Mouse (Mus musculus): ENCODE results near the gene Hoxa6. TPM values are rescaled to one million over a fixed set of nuclear protein-coding genes. Genes with fewer than 3 reads are reported as not detected.
A peak's percentile ranks its signal among the peaks of the same experiment; 100 is the strongest.

Gene Hoxa6
- total RNA-seq, 2 experiments from 2014 or later = not detected

DNA sequence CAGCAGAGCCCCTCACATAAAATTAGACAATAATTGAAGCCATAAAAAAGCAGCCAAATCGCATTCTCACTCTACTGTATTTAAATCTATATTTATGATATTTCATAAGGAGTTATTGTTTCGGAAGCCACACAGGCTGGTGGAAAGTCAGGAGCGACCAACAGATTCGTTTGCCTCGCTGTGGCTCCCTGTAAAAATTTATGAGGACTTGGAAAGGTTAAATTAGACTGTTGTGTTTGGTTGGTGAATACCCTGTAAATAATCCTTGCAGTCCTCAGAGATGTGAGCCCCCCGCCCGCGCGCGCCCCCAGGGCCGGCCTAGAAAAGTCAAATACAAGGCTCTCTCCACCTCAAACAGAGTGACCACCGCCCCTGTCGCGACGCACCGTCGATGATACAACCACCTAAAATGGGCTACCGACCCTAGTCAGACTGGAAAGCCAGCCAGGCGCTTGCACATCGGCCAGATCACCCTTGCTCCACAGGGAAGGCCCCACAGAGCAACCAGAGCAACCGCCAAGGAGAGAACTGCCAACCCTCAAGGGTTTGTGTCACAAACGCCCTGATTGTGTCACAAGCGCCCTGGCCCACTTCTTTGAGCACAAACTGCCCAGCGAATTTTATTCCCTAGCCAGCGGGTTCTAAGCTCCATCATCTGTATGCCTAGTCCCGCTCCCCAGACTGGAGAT is 18.2 kb upstream of the Hoxa6 start:
- DNase-seq = no peak

DNA sequence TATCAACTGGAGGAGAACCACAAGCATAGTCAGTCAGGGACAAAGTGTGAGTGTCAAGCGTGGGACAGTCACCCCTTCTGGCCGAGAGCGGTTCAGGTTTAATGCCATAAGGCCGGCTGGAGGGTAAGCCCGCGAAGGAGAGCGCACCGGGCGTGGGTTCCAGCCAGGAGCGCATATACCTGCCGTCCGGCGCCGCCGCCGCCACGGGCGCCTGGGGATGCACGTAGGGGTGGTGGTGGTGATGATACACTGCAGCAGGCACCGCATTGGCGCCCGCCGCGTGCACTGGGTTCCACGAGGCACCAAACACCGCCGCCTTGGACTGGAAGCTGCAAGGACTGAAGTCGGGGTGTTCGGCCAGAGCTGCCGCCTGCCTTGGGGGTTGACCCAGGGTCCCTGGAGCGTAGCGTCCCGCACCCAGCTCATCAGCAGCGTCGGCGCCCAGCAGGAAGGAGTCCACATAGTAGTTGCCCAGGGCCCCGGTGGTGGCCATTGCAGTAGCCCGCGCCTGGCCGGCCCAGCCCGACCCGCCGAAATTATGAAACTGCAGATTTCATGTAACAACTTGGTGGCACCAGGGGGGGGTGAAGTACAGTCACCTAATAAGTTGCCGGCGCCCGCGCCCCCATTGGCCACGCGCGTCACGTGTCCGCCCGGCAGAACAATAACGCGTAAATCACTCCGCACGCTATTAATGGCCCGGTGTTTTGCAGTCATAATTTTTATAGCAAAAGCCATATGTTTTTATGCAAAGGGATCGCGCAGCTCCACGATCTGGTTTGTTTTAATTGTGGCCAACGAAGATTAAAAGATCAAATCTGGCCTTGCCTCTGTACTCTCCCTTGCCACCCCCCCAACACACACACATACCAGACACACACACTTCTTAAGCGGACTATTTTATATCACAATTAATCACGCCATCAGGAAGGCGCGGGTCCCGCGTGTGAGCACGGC is 17.4 kb upstream of the Hoxa6 start:
- DNase-seq = no peak

DNA sequence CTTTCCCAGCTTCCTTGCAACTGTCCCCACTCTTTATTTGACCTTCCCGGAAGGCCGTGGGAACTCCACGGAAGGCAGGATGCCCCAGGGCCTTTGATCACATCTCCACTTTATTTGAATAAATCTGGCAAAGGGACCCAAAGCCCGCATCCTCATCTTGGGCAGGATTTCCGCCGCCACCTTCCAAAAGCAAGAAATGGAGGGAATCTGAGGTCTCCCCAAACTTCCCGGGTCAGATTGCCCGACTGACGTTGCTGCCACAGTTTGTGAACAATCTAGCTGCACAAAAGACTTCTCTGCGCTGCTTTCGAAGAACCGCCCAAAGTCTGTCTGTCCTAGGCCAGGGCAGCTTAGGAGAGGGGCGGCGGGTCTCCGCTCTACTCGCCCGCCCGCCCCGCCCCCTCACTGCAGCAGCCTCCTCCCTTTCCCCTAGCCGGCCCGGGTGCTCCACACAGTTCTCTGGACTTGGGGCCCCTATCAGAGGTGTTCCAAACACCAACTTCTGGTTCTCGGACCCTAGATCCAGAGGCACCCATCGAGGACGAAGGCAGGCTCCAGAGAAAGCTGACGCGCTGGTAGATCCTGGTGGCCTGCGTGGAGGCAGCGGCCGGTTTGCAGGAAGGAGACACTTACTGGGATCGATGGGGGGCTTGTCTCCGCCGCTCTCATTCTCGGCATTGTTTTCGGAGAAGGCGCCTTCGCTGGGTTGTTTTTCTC is 16.5 kb upstream of the Hoxa6 start:
- no peak for DNase-seq

DNA sequence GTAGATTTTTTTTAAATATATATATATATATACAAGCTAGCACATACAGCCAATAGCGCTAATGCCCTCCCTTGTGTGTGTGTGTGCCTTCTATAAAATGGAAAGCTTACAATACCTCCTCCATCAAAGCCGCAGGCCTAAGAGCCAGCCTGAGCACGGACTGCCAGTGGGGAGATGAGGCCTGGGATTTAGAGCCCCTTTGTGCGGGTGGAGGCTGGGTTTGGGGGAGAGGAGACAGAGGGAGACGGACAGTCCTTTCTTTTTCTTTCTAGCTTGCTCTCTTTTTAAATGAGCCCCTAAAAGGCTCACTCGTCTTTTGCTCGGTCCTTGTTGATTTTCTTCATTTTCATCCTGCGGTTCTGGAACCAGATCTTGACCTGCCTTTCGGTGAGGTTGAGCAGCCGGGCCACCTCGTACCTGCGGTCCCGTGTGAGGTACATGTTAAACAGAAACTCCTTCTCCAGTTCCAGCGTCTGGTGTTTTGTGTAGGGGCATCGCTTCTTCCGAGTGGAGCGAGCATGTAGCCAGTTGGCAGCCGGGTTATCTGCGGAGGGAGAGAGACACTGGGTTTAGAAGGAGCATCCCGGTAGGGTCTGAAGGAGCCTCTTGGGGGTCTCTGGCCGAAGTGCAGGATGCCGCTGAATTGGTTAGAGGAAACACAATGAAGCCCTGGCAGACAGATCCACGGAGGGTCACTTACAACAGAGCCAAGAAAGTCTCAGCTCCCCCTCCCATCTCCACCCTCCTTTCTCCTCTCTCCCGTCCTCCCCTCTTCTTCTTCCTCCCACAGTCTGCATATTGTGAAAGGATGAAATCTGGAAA is 15.6 kb upstream of the Hoxa6 start:
- no peak for DNase-seq

DNA sequence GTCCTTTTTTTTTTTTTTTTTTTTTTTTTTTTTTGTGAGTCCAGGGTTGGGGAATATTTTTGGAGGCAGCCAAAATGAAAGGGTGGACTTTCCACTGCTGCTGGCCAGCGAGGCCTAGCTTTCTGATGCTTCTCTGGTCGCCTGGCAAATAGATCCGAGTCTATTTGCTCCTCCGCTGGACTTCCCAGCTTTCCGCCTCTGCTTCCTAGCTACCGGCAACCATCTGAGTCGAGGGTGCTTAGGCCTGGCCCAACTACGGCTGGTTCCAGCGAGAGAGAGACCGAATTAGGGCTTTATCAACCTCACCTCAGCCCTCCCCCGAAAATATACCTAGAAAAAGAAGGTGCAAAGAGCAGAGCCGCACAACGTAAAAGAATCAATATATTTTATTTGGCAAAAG is 14.2 kb upstream of the Hoxa6 start:
- DNase-seq = no peak

DNA sequence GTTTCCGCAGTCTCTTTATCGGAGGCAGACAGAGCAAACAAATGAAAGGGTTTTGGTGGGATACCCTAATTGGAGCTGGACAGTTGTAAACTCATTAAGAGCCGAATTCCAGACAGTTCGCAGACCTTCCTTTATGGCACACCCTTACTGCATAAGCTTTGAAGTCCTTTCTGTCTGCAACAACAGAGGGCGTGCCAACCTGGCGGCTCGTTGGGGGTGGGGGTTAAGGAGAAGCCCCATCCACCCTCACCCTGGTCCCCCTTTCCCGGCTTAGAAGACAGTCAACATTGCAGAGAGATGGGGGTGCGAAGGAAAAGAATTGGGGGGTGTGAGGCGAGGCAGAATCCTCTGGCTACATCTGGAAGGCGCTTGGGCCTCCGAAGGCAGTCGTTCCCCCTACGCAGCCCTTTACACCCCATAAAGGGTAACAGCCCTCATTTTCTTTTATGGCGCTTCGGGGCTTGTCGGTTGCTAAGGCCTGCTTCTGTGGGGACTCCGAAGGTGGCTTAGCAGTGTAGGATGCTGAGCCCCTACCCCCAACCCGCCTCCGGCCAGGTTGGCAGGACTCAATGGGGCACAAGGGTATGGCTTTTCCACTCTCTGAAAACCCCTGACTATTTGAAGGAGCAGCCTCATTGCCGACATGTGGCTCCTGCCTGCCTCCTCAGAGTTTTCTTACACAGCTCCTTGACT is 13.6 kb upstream of the Hoxa6 start:
- DNase-seq = no peak

DNA sequence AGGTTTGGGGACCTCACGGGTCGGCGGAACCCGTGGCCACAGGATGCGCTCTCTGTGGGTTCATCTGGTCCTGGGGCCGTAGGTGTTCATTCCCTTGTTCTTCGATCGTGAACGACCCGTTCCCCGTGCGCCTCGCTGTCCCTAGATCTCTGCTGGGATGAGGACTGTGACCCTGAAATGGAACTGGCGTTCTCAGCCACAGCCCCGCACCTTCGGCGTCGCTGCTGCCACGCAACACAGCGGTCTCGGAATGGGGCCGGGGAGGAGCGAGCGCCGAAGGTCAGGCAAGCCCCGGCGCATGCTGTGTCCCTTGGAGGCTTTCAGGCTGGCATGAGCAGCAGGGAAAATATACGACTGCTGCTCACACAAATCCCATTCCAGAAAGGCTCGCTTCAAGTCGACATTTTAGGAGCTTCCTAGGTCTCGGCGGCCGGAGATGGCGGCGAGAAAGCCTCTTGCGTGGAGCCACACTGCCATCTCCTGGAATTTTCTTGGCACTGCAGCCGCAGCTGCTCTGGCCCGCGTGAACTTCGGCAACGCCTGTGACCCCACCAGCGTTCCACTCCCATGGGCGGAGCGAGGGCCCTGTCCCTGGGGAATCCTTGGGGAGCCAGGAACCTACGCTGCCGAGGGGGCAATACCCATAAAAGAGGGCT is 12.9 kb upstream of the Hoxa6 start, which contains the start of gene Hoxa7:
TSS of gene Hoxa7 (minus strand) at position 518 of the 656 bp plus-strand sequence.
- DNase-seq = peak; percentile 77 to 82

DNA sequence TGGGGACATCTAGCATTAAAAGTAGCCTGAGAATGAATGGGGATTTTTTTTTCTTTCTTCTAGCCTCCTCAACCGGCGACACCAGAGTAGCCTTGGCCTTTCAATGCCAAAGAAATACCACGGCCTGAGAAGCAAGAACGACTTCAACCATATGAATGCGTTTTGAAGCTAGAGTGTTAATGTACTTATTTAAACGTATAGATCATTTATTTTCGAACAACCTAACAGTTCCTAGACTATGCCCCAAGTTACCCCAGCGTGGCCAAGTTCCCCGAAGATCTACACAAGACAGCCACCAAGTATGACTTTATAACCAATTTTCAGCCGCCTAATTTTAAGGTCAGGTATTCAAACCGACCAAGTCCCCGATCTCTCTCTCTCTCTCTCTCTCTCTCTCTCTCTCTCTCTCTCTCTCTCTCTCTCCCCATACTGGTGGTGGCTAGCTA is 12.4 kb upstream of the Hoxa6 start:
- DNase-seq = no peak

DNA sequence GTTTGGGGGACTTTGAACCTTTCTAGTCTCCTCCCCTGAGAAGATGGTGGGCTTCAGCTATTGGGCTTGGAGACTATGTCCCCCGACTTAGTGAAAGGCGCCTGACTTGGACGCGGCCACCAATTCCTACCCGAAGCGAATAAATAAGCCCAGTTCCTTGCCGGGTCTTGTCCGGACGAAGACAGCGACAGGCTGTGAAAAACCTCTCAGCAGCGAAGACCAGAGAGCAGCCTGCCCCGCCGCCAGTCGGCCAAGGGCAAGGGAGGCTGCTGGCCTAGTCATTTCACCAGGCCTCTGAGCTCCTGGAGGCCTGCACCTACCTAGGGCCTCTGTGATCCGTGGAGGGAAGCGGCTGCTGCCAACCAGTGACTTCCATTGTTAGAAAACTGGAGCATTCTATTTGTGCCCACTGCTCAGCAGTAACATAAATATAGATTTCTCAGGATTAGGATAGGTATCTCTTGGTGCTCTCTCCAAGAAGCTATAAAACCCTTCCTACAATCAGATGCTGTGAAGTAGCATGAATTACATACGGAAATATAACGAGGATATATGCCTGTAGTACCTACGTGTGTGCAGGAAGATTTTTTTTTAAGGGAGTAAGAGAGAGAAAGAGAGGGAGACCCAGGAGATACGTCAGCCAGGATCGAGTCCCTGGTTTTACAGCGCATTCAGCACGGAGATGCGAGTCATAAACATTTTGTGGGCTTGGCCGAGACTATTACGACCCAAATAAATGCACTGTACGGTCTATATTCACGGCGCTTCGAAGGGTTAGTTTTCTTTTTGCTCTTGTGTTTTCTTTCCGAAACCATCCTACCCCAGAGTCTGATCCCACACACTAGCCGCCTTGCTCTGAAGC is 11.7 kb upstream of the Hoxa6 start:
- DNase-seq = no peak

DNA sequence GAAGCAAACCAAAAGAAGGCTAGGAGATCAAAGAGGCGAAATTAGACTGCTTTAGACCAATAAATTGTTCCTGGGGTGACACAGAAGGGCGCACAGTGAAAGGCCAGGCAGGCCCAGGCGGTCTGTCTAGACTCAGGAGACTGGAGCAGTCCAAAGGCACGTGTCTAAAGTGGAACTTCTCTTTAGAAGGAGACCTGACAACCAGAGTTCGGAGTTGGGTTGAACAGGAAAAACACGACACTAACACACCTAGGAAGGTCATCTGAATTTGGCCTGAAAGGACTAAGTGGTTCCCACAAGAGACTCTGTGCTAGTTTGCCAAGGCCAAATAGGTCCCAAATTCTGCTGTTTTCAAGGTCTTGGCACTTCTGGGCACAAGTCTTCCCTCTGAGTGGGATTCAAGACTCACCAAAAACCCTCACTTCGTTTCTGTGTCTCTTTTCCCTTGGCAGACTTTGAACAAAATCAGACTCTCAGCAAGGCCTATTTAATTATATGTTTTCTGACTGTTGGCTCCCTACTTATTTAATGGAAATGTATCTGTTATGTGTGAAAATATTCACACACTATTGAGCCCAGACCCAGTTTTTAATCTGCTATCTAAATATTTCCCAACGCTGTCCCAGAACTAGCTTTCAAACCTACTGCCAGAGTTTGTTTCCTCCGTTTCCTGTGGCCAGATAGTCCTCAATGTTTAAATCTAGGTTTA is 10.9 kb upstream of the Hoxa6 start:
- no peak for DNase-seq

DNA sequence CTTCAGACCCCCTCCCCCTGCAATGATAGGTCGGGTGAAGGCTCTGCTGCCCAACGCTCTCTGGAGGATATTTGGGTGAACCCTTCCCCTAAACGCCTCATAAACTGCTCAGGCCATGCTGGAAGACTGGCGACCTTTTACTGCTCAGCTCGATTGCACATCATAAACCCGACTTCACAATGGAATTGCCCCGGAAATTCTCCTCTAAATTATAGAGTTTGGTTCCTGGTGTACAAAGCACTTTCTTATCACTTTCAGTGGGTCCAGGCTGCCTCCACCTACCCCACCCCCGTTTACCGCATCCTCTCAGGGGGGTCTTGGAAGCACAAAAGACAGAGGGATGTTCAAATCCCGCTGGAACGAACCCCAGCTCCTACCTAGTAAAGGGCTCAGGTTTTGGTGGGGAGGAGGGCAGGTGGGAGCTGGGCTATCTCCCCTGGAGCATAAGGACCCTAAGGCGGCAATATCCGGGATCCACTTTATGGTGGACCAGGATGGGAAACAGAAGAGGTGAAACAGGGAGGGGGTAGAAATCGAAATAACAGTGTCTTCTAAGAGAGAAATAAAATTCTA is 10.2 kb upstream of the Hoxa6 start:
- no peak for DNase-seq

DNA sequence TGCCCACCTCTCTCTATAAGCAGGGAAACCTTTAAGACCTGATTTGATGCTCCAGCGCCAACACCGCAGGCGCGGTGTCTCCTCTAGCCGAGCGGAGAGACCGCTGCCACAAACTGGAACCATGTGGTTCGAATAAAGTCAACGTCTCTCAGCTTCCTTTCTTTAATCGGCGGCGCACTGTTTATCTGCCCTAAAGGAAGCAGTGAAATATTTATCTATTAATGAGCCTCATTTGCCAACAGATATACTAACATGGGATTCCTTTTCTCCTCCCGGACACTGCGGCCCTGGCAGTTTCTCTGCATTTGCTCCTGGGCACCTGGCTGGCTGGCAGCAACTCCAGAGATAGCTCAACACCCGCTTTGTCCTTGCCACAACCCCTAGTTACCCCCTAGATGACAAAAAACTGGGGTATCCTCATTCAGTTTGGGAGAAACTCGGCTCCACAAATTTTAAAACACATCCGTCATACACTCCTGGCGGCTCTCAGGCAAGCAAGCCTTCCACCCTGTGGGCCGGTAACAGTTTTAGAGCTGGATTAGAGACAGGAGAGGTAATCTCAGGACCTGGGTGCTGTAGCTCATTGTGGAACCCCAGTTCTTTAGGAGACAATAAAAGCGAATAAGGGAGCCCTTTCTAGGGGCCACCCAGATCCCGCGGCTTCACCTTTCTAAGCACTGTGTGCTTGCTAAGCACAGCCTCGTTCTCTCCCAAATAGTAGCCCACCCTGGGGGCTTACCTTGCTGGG is 9.5 kb upstream of the Hoxa6 start:
- DNase-seq = no peak

DNA sequence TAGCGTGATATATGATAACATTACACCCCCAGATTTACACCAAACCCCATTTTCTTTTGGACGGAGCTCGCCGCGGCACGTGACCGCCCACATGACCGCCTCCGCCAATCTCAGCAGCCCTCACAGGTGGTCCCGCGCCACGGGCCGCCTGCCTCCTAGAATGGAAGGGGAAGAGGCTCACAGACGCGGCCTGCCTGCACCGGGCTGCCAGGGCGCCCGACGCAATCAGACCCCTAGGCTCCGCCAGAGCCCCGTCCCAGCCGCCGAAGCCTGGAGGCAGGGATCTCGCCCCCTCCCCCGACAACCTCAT is 8.9 kb upstream of the Hoxa6 start:
- no peak for DNase-seq

DNA sequence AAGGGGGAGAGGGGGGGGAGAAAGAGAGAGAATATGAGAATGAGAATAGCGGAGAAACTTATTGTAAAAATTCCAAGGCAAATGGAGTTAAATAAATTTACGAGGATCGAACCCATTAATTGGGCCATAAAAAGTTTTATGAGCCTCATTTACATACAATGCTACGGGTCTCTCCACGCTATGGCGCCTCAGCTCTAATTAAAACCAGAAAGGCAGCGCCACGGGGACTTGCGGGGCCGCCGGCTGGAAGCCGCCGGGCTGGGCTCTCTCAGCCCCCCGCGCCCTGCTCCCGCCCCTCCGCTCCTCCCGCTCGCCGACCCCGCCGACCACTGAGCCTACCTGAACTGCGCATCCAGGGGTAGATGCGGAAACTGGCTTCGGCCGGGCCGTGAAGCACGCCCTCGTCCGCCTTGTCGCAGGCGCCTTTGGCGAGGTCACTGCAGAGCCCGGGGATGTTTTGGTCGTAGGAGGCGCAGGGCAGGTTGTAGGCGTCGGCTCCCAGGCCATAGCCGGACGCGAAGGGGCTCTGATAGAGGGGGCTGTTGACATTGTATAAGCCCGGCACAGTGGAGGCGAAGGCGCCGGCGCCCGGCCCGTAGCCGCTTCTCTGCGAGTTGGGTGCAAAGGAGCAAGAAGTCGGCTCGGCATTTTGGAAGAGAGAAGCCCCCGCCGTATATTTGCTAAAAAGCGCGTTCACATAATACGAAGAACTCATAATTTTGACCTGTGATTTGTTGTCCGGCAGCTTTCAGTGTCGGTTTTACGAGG is 8.4 kb upstream of the Hoxa6 start:
- no peak for DNase-seq

DNA sequence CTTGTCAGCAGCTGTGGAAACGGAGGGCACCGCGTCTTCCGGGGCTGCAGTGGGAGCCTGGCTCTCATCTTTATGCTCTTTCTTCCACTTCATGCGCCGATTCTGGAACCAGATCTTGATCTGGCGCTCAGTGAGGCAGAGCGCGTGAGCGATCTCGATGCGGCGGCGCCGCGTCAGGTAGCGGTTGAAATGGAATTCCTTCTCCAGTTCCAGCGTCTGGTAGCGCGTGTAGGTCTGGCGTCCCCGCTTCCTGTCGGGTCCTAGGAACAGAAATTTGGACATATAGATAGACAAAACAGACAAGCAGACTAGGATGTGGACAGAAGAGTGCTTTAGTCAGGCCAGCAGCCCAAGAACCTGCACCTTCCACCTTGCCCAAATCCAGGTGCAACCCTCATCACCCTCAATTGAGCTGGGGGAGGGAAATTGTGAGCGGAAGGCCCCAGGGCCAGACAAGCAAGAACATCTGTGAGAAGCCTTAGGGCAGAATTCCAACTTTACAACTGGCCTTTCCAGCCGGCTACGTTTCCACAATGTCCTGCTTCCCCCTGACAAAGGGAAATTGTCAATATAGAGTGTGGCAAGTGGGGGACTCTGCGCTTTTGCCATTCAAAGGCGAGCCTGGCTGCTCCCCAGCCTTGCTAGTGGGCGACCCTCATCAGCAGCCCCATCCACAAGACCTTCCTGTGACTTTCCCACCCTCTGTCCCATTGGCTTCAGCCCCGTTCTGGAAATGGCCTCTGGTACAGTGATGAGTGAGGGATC is 7.4 kb upstream of the Hoxa6 start:
- no peak for DNase-seq

DNA sequence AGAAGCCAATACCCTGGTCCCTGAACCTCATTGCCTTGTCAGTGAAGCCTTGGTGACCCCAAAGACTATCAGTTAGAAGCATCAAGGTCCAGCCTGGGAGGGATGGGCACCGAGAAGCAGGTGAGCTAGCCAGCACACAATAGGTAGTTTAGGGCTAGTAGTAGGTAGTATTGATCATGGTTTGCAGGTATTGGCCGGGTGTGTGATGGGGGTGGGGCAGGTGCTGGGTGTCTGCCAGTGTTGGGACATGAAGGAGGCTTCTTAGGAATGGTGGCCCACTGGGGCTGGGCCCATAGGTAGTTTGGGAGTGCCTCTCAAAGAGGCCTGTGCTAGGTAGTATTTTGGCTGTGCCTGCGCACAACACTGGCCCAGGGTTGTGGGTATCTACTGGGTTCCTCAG is 6.5 kb upstream of the Hoxa6 start:
- no peak for DNase-seq

DNA sequence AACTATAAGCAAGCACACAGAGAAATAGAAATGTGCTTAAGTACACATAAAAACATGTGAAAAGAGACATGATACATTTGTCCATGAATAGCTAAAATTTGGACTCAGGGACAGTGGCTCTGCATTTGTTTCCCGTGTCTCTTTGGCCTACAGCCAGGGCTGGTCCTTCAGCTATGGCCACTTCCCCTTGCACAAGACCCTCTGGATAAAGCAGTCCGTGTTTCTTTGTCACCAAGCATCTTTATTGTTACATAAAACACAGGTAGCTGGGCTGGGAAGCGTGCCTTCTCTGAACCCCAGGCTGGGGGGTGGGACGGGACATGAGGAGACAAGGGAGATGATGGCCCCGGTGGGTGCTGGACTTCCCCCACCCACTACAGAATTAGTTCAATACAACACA is 5.7 kb upstream of the Hoxa6 start:
- DNase-seq = no peak
